Mouse (Mus musculus): Measurements from ENCODE around the gene Psmb11. TPM values are rescaled to one million over a fixed set of nuclear protein-coding genes. Genes with fewer than 3 reads are reported as not detected.

The Psmb11 gene
- total RNA-seq, 2 experiments from 2014 or later: 0.27 to 0.30 TPM

DNA sequence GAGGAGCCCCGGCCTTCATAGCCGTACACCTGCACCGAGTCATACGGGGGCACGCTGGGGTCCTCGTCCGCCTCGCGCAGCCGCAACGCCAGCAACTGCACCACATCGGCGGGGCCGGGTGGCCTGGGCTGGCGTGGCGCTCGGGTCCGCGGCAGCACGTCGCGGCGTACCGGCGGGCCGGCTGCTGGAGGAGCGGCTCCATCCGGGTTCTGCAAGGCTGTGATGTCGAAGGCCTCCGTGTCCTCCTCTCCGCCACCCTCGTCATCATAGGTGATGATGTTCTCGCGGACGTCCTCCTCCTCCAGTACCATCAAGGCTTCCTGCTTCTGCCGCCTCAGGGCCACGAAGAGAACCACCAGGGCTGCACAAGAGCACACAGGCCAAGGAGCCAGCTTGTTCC lies 11.0 kb downstream of the Psmb11 start:
- intact Hi-C loops (cut with DNase I): no loop called here
- DNase-seq (ENCODE audit: low spot score in 2 of 2): no peak

DNA sequence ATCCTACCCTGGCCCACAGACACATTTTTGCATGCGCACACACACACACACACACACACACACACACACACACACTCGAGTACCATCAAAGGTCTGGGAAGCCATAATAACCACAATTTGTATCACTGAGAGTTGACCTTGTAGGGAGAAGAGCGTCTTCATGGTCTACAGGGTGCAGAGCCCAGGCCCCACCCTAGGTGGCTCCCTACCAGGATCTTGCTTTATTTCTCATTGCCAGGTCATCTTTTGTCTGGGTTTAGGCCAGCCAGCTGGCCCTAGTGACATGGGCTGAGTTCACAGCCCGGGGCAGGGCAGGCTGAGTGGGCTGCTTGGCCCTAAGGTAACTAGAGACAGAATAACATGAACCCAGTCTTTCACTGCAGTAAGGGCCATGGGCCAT lies 12.9 kb downstream of the Psmb11 start:
- intact Hi-C loops (cut with DNase I): no loop called here
- no peak for DNase-seq (ENCODE audit: low spot score in 2 of 2)

- intact Hi-C loops (cut with DNase I): no loop called here
- no peak for DNase-seq (ENCODE audit: low spot score in 2 of 2)
Observed at GRCm38 (mm10) chr14:54636954-54637353, 15.7 kb downstream of the Psmb11 start.

DNA sequence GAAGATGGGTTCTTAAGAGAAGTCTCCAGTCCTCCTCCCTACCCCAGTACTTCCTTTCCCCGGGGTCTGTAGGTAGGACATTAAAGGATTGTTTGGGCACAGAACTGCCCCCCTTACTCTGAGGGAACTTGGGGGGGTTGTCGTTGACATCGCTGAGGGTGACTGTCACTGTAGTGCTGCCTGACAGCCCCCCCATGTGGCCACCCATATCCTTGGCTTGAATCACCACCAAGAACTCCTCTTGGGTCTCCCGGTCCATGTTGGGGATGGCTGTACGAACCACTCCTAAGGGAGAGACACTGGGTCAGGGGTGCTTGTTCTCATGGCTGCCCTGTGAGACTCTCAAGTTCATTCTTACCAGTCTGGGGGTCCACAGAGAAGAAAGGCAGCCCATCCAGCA lies 17.0 kb downstream of the Psmb11 start:
- no peak for DNase-seq (ENCODE audit: low spot score in 2 of 2)
- intact Hi-C loops (cut with DNase I): no loop called here

DNA sequence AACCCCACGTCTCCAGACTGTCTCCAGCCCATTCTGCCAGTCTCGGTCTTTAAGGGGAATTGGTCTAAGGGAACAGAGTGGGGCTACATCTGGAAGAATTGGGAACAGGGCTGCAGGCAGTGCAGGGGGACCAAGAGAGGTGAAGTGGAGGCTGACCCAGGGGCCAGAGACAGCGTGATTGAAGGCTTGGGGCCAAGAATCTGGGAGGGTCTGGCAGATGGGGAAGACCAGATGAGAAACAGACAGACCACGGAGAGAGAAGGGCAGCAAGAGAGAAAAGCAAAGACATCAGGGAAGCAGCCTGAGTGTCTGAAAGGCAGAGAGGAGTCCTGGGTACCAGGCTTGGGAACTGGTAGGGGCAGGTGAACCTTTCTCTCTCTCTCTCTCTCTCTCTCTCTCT lies 18.9 kb downstream of the Psmb11 start:
- no peak for DNase-seq (ENCODE audit: low spot score in 2 of 2)
- intact Hi-C loops (cut with DNase I): loop anchor here (2.0 to 5.0 kb wide), 5 partner anchors 33 to 581 kb away; partner anchors contain the start of gene 4931414P19Rik

DNA sequence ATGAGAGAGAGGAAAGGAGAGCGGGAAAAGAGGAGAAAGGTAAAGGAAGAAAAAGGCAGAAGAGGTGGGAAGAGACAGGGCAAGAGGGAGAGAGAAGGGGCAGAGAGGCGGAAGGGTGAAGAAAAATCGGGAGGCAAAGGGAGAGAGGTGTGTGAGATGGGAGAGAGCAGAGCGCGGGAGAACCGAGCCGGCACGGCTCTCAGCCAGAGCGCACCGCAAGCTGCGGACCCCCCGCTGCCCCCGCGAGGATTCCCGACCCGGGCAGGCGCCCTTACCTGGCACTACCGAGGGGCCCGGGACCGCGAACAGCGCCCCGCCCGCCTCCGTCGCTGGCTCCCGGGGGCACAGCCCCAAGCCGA lies 19.7 kb downstream of the Psmb11 start, which contains the start of gene Gm17606:
Gm17606 (plus strand) TSS at position 7 of the 359 bp plus-strand sequence.
- DNase-seq (ENCODE audit: low spot score in 2 of 2): no peak
- intact Hi-C loops (cut with DNase I): loop anchor here (2.0 to 5.0 kb wide), 5 partner anchors 34 to 582 kb away; partner anchors contain the start of gene 4931414P19Rik

DNA sequence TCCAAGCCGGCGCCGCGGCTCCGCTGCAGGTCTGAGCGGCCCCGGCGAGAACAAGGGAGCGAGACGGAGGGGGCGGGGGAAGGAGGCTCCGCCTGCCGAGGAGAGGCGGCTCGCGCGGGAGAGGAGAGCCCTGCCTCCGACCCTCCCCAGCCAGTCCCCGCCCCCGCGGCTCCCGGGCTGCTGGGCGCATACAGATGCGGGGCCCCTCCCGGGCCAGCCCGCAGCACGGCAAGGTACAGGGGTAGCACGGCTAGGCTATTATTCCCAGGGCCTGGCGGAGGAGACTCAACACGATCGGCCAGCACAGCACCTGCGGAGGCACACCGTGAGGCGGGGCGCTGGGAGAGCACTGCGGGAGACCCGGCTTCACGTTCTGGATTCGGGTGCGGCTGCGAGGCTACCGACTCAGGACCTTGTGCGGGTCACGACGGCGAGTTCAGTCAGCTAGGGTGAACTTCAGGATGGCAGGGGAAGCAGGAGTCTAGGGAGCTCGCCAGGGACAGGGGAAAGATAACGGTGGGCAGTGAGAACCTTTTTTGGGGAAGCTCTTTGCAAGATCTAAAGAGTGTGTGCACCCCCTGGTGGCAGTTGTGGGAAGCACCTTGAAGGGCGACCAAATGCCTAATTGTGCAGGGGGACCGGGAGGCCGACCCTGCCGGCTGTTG lies 20.2 kb downstream of the Psmb11 start, which contains the start of gene Cdh24:
Cdh24 (minus strand) TSS at position 60 of the 665 bp plus-strand sequence.
- peak; percentile 87 to 89 for DNase-seq (ENCODE audit: low spot score in 2 of 2)
- intact Hi-C loops (cut with DNase I): loop anchor here (2.0 to 5.0 kb wide), 5 partner anchors 34 to 583 kb away; partner anchors contain the start of gene 4931414P19Rik

GRCm38 (mm10) chr14:54642224-54642944 lies 21.2 kb downstream of the Psmb11 start:
- intact Hi-C loops (cut with DNase I): loop anchor here (5.0 kb wide), 3 partner anchors 35 to 415 kb away; partner anchors contain the start of gene 4931414P19Rik
- no peak for DNase-seq (ENCODE audit: low spot score in 2 of 2)

DNA sequence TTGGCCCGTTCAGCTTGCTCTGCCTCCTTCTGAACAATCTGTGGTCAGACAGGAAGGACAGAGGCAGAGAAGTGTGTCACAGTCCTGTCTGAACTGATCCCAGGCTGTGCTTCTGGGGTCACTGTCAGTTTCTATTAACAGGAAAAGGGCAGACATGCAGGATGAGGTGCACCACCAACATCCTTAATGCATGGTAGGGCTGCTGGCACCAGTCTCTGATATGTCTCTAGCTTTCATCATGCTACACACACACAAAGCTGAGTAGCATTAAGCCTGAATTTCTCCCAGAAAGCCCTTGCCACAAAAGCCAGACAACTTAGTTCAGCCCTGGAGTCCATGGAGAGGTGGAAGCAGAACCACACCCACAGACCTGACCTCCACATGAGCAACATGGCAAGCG lies 21.8 kb downstream of the Psmb11 start:
- intact Hi-C loops (cut with DNase I): loop anchor here (5.0 kb wide), 3 partner anchors 36 to 416 kb away; partner anchors contain the start of gene 4931414P19Rik
- DNase-seq (ENCODE audit: low spot score in 2 of 2): no peak

DNA sequence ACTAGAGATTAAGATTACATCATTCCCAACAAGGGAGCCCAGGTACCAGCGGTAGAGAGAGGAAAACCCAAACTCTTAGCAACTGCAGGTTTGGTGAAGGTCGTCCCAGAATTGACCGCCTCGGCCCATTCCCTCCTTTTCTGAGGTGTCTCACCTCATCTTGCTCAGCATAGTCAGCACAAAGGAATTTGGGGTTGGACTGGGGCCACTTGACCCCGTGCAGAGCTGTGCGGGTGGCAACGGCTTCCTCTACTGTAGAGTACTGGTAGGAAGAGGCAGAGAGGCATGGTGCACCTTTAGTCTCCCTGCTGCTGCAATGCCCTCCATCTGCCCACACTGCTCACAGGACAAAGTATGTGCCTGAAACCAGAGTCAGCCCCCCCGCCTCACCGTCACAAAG lies 23.1 kb downstream of the Psmb11 start:
- DNase-seq (ENCODE audit: low spot score in 2 of 2): no peak
- intact Hi-C loops (cut with DNase I): loop anchor here (5.0 kb wide), 3 partner anchors 37 to 417 kb away; partner anchors contain the start of gene 4931414P19Rik

DNA sequence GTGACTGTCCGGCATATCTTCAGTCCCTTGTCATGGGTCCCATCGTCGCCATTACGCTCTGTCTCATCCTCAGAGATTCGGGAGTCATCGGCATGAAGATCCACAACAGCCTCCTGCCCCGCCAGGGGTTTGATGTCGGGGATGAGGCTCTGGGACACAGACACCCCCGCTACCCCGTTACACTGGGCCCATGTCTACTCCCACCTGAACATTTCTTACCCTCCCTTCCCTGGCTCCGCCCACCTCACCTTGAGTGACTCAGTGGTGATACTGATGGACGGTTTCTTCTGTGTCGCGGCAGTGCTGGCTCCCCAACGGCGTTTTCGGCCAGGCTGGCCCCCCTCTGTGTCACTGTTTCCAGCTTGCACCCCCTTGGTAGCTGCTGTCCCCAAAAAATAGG lies 25.2 kb downstream of the Psmb11 start:
- intact Hi-C loops (cut with DNase I): no loop called here
- no peak for DNase-seq (ENCODE audit: low spot score in 2 of 2)

GRCm38 (mm10) chr14:54646898-54647636 lies 25.8 kb downstream of the Psmb11 start:
- intact Hi-C loops (cut with DNase I): no loop called here
- DNase-seq (ENCODE audit: low spot score in 2 of 2): no peak

DNA sequence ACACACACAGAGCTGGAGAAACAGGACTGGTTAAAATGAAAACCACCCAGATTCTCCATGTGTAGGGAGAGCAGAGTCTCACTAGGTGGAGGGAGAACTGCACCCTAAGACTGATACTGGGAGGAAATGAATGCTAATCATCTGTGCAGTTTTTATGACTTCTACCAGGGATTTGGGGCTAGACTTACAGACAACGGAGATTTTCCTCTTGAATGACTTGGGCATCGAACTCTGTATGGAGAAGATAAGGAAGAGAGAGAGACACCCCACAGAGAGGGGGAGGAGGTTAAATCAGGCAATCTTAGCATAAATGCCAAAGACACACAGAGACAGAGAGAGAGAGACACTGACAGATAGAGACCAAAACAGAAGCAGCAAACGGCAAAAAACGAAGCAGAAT lies 26.7 kb downstream of the Psmb11 start:
- no peak for DNase-seq (ENCODE audit: low spot score in 2 of 2)
- intact Hi-C loops (cut with DNase I): no loop called here

DNA sequence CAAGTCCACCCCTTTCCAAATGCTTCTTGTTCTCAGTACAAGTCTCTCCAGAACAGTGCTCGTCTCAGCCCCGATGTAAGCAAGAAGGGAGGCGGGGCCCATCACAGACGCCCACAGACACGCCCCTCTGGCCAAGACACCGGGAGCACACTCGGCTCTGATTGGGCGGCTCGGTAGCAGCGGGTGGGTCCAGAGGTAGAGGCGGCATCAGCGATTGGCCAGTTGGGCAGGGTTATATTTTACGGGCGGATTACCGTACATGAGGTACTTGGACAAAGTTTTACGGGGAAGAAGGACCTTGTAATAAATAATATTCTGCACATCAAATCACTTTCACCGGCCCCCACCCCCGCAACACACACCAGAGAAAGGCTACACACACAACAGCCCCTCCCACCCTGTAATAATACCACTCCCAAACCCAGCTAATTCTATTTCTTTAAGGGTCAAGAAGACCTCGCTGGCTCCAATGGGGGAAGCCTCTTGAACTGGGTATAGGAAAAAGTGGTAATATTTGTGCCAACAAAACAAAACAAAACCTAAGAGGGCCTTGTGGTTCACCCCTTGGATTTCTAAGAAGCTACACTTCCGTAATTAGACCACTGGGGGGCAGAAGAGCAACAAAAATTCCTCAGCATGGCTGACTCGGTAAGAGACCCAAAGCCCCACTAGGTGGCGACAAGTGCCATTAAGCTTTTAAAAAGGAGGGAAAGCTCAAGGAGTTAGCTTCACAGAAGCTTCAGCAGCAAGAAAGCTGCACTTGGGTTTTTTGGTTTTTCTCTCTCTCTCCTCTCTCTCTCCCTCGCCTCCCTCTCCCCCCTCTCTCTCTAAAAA lies 29.6 kb downstream of the Psmb11 start:
- peak; percentile 65 to 74 for DNase-seq (ENCODE audit: low spot score in 2 of 2)
- intact Hi-C loops (cut with DNase I): loop anchor here (1.0 to 5.0 kb wide), 2 partner anchors 36 to 50 kb away; partner anchors contain the start of genes 1700123O20Rik and Acin1

- intact Hi-C loops (cut with DNase I): loop anchor here (1.0 to 5.0 kb wide), 2 partner anchors 36 to 50 kb away; partner anchors contain the start of genes 1700123O20Rik and Acin1
- no peak for DNase-seq (ENCODE audit: low spot score in 2 of 2)
Observed at GRCm38 (mm10) chr14:54651556-54651955, 30.3 kb downstream of the Psmb11 start.

DNA sequence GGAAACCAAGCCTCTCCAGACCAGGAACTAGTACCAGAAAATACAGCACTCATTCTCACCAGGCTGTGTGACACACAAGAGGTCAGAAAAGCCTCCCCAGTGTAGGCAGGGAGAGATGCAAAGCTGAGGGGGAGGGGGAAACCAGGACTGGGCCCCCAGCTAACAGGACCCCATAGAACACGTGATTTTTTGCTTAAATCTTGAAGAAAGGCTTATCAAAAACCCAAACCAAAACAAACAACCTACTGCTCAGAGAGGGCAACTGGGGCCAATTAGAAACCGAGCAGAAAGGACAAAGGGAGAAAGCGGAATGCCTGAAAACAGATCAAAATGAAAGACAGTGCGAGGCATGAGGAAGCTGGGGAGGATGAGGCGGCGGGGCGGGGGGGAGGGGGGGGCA lies 31.6 kb downstream of the Psmb11 start:
- intact Hi-C loops (cut with DNase I): loop anchor here (5.0 kb wide), 1 partner anchor 35 kb away; the partner anchor contains the start of genes 1700123O20Rik and Acin1
- DNase-seq (ENCODE audit: low spot score in 2 of 2): no peak

DNA sequence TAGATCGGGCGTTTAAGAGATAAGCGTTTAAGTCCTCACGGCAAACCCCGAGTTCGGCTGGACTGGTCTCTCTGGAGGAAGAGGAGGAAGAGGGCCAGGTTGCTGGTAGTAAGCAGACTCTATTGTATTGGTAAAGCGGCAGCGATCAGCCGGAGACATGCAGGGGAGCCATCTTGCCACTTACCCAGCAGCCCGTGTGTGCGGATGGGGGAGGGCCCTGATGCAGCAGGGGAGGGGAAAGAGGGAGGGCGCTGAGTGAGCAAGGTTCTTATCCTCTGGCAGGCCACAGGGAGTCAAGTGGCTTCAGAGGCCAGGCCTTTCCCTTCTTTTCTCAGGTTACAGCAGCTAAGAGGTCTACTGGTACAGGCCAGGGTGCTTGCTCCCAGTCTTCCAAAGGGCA lies 32.3 kb downstream of the Psmb11 start:
- peak; percentile 81 to 83 for DNase-seq (ENCODE audit: low spot score in 2 of 2)
- intact Hi-C loops (cut with DNase I): loop anchor here (5.0 kb wide), 1 partner anchor 34 kb away; the partner anchor contains the start of genes 1700123O20Rik and Acin1

DNA sequence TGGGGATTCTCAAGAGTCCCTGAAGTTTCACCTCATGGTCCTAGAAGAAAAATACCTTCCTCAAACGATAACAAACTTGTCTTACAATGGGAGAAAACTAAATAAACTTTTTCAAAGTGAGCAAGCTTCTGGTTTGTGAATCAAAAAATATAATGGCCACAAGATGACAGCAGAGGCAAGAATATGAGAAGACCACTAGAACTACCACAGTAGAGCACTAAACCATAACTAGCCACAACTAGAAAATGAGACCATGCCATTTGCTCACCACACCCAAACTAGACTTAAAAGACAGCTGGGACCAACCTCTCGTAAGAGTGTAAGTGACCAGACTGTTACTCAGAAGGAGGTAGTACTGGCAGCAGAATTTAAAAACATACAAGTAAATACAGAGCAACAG lies 38.8 kb downstream of the Psmb11 start:
- DNase-seq (ENCODE audit: low spot score in 2 of 2): no peak
- intact Hi-C loops (cut with DNase I): no loop called here
